Mouse (Mus musculus): ENCODE results near the gene Ppp3ca. TPM values are rescaled to one million over a fixed set of nuclear protein-coding genes. Genes with fewer than 3 reads are reported as not detected.

Ppp3ca gene
- polyA plus RNA-seq, 1 experiment from 2014 or later, result 145 TPM

DNA sequence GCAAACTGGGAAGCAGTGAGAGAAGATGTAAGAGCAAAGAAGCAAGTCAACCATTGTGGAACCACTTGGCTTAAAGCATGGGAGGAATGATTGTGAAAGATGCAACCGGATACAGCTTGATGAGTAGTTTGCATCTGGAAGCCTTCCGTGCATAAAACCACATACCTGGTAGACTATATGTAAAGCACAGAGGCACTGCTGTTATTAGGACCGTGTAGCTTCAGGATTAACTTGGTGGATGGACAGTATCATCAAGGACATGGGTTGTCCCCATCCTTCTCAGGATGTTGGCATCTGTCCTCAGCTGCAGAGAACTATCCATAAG is 271.6 kb downstream of the Ppp3ca start:
- ATAC-seq (replicated peaks), result no peak
- no peak overlapping the region for H3K9ac ChIP-seq
- H3K27me3 ChIP-seq (replicated peaks), result no peaks in the 10 kb centered on the region
- H3K4me3 ChIP-seq, result no peak overlapping the region
- 94% methylated on average over 3 of the region's 3 CpGs for WGBS
- H3K36me3 ChIP-seq (replicated peaks), result no peaks in the 10 kb centered on the region
- H3K27ac ChIP-seq, result no peak overlapping the region
- H3K4me1 ChIP-seq, result no peaks in the 10 kb centered on the region
- H3K4me2 ChIP-seq, result no peak overlapping the region
- no peaks in the 10 kb centered on the region for H3K9me3 ChIP-seq

DNA sequence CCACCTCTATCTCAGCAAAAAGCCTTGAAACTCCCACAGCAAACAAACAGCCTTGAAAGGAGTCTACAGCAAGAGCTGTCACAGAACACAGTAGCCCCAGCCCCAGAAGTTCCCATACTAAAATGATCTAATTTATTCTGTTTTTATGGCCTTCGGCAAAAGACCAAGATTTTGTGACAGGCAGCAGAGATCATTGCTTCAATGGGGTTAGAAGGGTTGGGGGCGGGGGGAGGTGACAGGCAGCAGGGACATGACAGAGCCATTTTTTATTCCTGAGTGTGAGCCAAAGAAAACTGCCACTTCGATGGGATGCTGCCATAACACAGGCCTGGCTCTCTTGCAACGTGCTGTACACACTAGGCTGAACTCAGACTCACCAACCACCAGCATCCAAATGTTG is 275.6 kb downstream of the Ppp3ca start:
- H3K9ac ChIP-seq, result no peak overlapping the region
- H3K27me3 ChIP-seq (replicated peaks), result no peaks in the 10 kb centered on the region
- no peaks in the 10 kb centered on the region for H3K4me1 ChIP-seq
- ATAC-seq (replicated peaks), result no peak
- H3K4me3 ChIP-seq, result no peak overlapping the region
- WGBS, result 80% methylated on average over 4 of the region's 4 CpGs
- no peak overlapping the region for H3K27ac ChIP-seq
- no peaks in the 10 kb centered on the region for H3K36me3 ChIP-seq (replicated peaks)
- no peak overlapping the region for H3K4me2 ChIP-seq
- H3K9me3 ChIP-seq, result no peaks in the 10 kb centered on the region

DNA sequence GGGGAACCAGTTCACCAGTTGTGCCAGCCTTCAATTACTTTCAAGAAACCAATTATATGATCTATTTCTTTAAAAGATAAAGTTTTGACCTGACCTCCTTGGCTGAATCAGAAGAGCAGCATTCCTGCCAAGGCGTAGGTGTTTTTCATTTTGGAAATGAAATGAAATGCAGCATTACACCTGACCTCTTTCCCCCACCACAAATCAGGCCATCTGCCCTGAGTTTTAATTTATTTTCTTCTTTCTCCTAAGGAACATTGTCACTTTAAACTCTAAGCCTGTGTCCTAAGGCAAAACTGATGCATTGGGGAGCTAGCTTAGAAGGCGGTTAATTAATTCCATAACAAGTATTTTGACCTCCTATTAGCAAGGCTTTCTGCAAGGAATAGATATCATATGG is 276.7 kb downstream of the Ppp3ca start:
- Histone ChIP-seq H3K36me3 (replicated peaks) (no peaks in the 10 kb centered on the region), H3K9me3 (no peaks in the 10 kb centered on the region), H3K4me1 (no peaks in the 10 kb centered on the region), H3K9ac (no peak overlapping the region), H3K27me3 (replicated peaks) (no peaks in the 10 kb centered on the region), H3K4me2 (no peak overlapping the region), H3K4me3 (no peak overlapping the region), H3K27ac (no peak overlapping the region)
- 90% methylated on average over 2 of the region's 2 CpGs for WGBS
- no peak for ATAC-seq (replicated peaks)

DNA sequence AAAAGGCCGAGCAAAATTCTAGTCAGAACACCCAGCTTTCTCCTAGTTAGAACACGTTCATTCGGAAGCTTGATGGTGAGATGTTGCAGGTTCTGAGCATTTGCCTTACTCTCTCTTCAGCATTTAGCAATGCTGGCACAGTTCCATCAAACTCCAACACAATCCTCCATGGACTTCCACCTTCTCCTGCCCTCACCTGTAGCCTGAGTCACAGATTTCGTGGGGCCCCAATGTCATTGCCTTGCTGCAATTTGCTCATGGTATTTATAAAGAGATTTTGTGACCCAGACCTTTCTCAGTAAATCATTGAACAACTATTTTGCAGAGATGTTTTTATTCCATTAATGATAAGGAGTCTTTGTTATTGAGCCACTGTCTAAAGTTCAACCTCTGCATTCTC is 278.2 kb downstream of the Ppp3ca start:
- H3K27me3 ChIP-seq (replicated peaks), result no peaks in the 10 kb centered on the region
- H3K9me3 ChIP-seq, result no peaks in the 10 kb centered on the region
- no peak overlapping the region for H3K4me3 ChIP-seq
- H3K36me3 ChIP-seq (replicated peaks), result no peaks in the 10 kb centered on the region
- no peak for ATAC-seq (replicated peaks)
- 92% methylated on average over 4 of the region's 4 CpGs for WGBS
- no peak overlapping the region for H3K9ac ChIP-seq
- no peak overlapping the region for H3K4me2 ChIP-seq
- no peaks in the 10 kb centered on the region for H3K4me1 ChIP-seq
- no peak overlapping the region for H3K27ac ChIP-seq

DNA sequence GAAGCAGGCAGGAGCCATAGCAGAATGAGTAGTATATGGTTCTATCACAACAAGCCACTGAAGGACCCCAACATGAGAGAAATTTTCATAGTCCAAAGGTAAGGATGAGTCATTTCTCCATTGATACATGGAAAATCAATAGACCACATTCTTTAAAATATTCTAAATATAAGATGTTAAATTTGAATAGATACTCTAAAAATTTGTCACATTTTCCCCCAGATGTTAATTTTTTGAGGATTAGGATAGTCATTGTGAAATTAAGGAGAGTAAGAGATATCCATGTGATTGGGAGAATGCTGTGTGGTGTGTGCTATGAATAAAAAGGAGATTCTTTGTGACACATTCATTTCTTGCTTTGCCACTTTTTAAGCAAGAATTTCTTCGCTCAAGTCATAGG is 281.9 kb downstream of the Ppp3ca start:
- 91% methylated on average over 1 of the region's 1 CpGs for WGBS
- no peaks in the 10 kb centered on the region for H3K4me1 ChIP-seq
- no peaks in the 10 kb centered on the region for H3K36me3 ChIP-seq (replicated peaks)
- no peak overlapping the region for H3K9ac ChIP-seq
- no peaks in the 10 kb centered on the region for H3K27me3 ChIP-seq (replicated peaks)
- no peaks in the 10 kb centered on the region for H3K9me3 ChIP-seq
- no peak overlapping the region for H3K27ac ChIP-seq
- no peak overlapping the region for H3K4me3 ChIP-seq
- ATAC-seq (replicated peaks), result no peak
- H3K4me2 ChIP-seq, result no peak overlapping the region

DNA sequence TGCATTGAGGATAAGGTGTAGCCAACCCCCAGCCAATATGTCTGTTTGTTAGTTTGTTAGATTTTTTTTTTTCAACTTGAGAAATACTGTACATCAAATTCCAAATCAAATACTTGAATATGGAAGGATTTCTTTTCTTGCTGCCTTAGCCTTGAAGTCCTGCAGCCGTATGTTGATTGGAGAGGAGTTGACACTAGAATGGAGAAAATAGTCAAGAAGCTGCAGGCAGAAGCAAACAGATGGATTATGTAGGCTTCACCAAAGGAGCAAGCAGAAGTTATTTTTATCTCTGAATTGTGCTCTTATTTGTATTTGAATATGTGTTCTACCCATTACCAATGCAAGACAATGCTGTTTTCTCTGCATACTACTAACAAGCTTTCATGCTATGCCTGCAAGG is 282.9 kb downstream of the Ppp3ca start:
- Histone ChIP-seq H3K9me3 (no peaks in the 10 kb centered on the region), H3K36me3 (replicated peaks) (no peaks in the 10 kb centered on the region), H3K4me1 (no peaks in the 10 kb centered on the region), H3K27ac (no peak overlapping the region), H3K9ac (no peak overlapping the region), H3K4me3 (no peak overlapping the region), H3K4me2 (no peak overlapping the region), H3K27me3 (replicated peaks) (no peaks in the 10 kb centered on the region)
- 90% methylated on average over 1 of the region's 1 CpGs for WGBS
- no peak for ATAC-seq (replicated peaks)

DNA sequence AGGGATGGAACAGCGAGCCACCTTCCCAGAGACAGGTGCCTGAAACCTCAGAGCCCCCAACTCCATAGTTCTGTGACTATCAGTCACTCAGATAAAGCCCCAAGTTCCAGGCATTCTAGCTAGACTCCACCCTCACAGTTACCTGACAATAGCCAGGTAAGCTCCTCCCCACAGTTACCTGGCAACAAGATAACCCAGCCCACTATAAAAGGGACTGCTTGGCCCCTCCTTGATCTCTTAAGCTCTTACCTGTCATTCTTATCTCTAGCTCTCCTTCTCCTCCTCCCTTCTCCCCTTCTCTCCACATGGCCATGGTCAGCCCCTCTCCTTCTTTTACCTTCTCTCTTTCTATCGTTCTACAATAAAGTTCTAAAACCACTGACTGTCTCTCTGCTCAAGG is 285.1 kb downstream of the Ppp3ca start:
- Histone ChIP-seq H3K27ac (no peak overlapping the region), H3K36me3 (replicated peaks) (no peaks in the 10 kb centered on the region), H3K9me3 (no peaks in the 10 kb centered on the region), H3K4me3 (no peak overlapping the region), H3K27me3 (replicated peaks) (no peaks in the 10 kb centered on the region), H3K4me1 (no peaks in the 10 kb centered on the region), H3K4me2 (no peak overlapping the region), H3K9ac (no peak overlapping the region)
- WGBS, result 93% methylated on average over 2 of the region's 2 CpGs
- no peak for ATAC-seq (replicated peaks)

DNA sequence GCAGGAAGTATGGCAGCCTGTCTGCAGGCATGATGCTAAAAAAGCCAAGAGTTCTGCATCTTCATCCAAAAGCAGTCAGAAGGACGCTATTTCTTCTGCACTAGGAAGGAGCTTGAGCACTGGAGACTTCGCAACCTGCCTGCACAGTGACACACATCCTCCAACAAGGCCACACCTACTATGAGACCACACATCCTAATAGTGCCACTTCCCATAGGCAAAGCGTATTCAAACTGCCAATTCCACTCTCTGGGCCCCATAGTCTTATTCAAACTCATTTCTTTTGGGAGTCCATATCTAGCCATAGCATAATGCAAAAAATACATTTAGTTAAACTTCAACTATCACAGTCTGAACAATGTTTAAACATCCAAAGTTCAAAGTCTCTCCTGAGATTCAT is 290.4 kb downstream of the Ppp3ca start:
- Histone ChIP-seq H3K4me1 (no peaks in the 10 kb centered on the region), H3K4me2 (no peak overlapping the region), H3K27me3 (replicated peaks) (no peaks in the 10 kb centered on the region), H3K36me3 (replicated peaks) (no peaks in the 10 kb centered on the region), H3K27ac (no peak overlapping the region), H3K9ac (no peak overlapping the region), H3K9me3 (no peaks in the 10 kb centered on the region), H3K4me3 (no peak overlapping the region)
- no peak for ATAC-seq (replicated peaks)
- WGBS, result 92% methylated on average over 3 of the region's 3 CpGs

DNA sequence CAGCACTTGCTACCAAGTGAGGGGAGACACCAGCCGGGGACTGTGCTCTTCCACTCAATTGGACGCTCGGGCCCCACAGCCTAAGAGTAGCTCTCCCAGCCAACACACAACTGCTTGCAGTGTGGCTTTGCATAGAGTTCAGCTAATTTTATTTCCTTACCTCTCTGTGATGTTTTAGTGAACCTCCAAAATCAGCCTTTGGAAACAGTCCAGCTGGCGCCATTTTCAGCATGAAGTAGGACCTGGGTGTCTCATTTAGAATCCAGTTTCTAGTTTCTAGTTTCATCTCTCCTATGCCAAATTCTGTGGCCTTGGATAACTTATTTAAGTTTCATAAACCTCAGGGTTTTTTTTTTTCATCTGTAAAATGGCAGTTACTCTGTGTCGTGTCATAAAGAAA is 296.9 kb downstream of the Ppp3ca start:
- Histone ChIP-seq H3K36me3 (replicated peaks) (no peaks in the 10 kb centered on the region), H3K4me1 (no peaks in the 10 kb centered on the region), H3K9me3 (no peaks in the 10 kb centered on the region), H3K27ac (no peak overlapping the region), H3K9ac (no peak overlapping the region), H3K4me3 (no peak overlapping the region), H3K27me3 (replicated peaks) (no peaks in the 10 kb centered on the region), H3K4me2 (no peak overlapping the region)
- no peak for ATAC-seq (replicated peaks)
- WGBS, result 94% methylated on average over 5 of the region's 5 CpGs

DNA sequence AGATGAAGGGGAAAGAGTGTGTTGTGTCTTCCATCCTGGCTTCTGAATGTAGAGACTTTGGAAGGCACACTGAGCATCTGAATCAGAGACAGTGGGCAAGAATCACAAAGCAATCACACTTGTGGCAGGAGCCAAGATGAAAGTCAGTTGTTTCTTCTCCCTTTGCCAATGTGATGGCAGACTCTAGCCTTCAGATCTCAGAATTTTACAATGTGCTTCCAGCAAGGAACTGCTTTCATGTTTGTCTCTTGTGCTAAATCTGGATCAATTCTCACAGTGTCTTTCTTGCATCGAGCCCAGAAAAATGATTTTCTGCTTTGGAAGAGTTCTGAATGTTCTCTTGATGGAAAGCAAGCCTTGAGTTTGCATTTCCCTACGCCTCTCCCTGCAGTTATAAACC is 297.6 kb downstream of the Ppp3ca start:
- H3K27me3 ChIP-seq (replicated peaks), result no peaks in the 10 kb centered on the region
- WGBS, result 89% methylated on average over 2 of the region's 2 CpGs
- no peak overlapping the region for H3K9ac ChIP-seq
- H3K4me3 ChIP-seq, result no peak overlapping the region
- no peak overlapping the region for H3K4me2 ChIP-seq
- H3K36me3 ChIP-seq (replicated peaks), result no peaks in the 10 kb centered on the region
- H3K9me3 ChIP-seq, result no peaks in the 10 kb centered on the region
- no peaks in the 10 kb centered on the region for H3K4me1 ChIP-seq
- no peak for ATAC-seq (replicated peaks)
- H3K27ac ChIP-seq, result no peak overlapping the region

DNA sequence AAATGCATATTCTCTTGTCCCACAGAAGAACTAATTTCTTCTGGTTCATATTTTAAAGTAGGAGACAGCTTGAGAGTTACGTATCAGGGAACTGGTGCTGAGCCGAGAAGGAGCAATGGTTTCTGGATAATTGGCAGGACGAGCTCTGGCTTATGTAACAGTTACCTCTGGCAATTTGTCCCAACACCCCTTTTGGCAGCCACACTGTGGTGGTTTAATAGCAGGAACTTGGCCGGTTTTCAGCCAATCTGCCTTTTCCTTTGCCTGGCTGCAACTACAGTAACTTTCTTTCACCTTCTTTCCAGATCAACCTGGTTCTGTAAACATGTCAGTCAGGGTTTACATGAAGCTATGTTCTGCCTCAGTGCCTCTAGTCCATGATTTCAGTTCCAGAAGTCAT is 299.9 kb downstream of the Ppp3ca start:
- Histone ChIP-seq H3K27me3 (replicated peaks) (no peaks in the 10 kb centered on the region), H3K4me3 (no peak overlapping the region), H3K4me1 (no peaks in the 10 kb centered on the region), H3K4me2 (no peak overlapping the region), H3K27ac (no peak overlapping the region), H3K9me3 (no peaks in the 10 kb centered on the region), H3K9ac (no peak overlapping the region), H3K36me3 (replicated peaks) (no peaks in the 10 kb centered on the region)
- WGBS, result 84% methylated on average over 4 of the region's 4 CpGs
- ATAC-seq (replicated peaks), result no peak

DNA sequence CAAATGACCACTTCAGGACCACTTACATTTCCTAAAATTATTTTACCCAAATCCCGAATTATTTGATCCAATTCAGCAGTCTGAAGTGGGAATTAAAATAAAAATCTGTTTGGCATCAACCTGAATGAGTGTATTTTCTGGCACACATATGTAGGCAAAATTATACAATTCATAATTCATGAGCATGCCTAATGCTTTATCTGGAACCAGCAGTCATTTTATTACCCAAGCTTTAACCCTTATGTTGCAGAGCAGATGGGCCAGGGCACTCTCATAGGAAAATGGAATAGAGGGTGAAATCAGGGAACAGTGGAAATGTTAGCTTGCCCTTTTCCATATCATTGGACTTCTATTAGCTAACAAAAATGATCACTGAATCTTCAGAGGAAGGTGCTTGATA is 307.9 kb downstream of the Ppp3ca start:
- Histone ChIP-seq H3K9me3 (no peaks in the 10 kb centered on the region), H3K4me1 (no peaks in the 10 kb centered on the region), H3K9ac (no peak overlapping the region), H3K36me3 (replicated peaks) (no peaks in the 10 kb centered on the region), H3K4me2 (no peak overlapping the region), H3K27me3 (replicated peaks) (no peaks in the 10 kb centered on the region), H3K4me3 (no peak overlapping the region), H3K27ac (no peak overlapping the region)
- WGBS, result 55% methylated on average over 1 of the region's 1 CpGs
- peak; percentile 52; the same call in 1 of the 2 replicates for ATAC-seq (replicated peaks)

DNA sequence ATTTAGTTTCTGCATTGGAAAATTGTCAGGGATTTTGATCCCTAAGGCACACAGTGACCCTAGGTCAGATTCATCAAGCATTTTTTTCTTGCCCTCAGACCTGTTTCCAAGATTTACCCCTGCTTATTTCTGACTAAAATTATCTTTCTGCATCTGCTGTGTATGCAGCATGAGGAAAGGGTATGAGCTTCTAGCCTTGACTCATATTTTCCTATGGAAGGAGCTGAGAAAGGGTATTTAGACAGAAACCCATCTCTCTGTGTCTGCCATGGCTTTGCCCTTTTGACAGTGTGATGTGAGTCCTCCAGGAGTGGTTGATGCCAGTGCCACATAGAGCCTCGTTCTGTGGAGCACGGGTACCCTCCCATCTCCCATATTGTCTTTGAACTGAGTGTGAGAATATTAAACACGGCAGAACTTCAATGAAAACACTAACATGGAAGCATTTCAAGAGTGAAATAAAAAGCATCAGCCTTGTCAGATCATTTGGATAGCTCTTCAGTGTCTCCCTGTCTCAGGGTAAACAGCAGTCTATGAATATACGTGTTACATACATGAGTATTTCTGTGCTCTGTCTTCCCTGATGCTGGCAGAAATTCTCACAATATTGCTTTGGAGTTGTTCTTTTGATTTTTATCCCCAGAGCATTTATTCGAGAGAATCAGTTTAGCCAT is 311.1 kb downstream of the Ppp3ca start:
- WGBS, result 77% methylated on average over 5 of the region's 5 CpGs
- H3K27me3 ChIP-seq (replicated peaks), result no peaks in the 10 kb centered on the region
- H3K4me2 ChIP-seq, result no peak overlapping the region
- no peaks in the 10 kb centered on the region for H3K4me1 ChIP-seq
- no peak overlapping the region for H3K4me3 ChIP-seq
- no peak overlapping the region for H3K9ac ChIP-seq
- no peak overlapping the region for H3K27ac ChIP-seq
- H3K9me3 ChIP-seq, result no peaks in the 10 kb centered on the region
- no peaks in the 10 kb centered on the region for H3K36me3 ChIP-seq (replicated peaks)
- no peak for ATAC-seq (replicated peaks)

DNA sequence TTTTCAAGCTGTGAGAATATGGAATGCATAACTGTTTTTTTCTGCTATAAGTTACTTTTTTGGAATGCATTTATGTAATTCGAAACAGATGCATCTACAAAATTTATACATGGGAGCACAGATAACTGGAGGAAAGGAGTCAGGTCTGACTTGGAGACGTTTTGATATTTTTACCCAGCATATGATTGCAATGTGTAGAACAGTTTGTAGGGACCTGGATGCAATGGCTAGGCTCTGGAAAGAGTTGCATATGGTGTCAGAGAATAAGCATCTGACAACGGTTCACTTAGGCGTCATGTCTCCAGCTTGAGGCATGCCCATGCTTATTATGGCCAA is 311.6 kb downstream of the Ppp3ca start:
- ATAC-seq (replicated peaks), result no peak
- no peaks in the 10 kb centered on the region for H3K27me3 ChIP-seq (replicated peaks)
- H3K4me1 ChIP-seq, result no peaks in the 10 kb centered on the region
- H3K27ac ChIP-seq, result no peak overlapping the region
- no peak overlapping the region for H3K9ac ChIP-seq
- H3K36me3 ChIP-seq (replicated peaks), result no peaks in the 10 kb centered on the region
- WGBS, result 88% methylated on average over 4 of the region's 4 CpGs
- H3K9me3 ChIP-seq, result no peaks in the 10 kb centered on the region
- H3K4me2 ChIP-seq, result no peak overlapping the region
- H3K4me3 ChIP-seq, result no peak overlapping the region

Measured in midbrain, embryonic 15.5 days (tissue).